Mouse (Mus musculus) liver, postnatal 0 days (tissue): Measurements from ENCODE around the gene Dnm1.

Experiments used
- CTCF ChIP-seq: sonication (generic); IDR thresholded peaks from 2 replicates; pipeline ENCODE4 v1.5.1; 2016; ENCODE audit warnings: antibody characterized with exemption, low read depth
- EP300 ChIP-seq: IDR thresholded peaks from 2 replicates; pipeline ENCODE4 v1.6.1; 2016; ENCODE audit warnings: antibody characterized with exemption, low read depth, mild to moderate bottlenecking

- TF ChIP-seq CTCF: no peak
- no peak for TF ChIP-seq EP300
Measured at GRCm38 (mm10) chr2:32376963-32377362, 23.8 kb upstream of the Dnm1 start.
